Mouse (Mus musculus): ENCODE measurements at regions not wholly inside any gene's neighbourhood (a gene's known extent, or its start where the extent isn't known, plus 50 kb on each side); places are given as distances from the start of the nearest gene placed in this dataset.

GRCm38 (mm10) chr1:120667776-120668175 is 65.6 kb downstream of the En1 start:
- DNase-seq (ENCODE audit: low spot score): no peak
- no peak overlapping the region for H3K27ac ChIP-seq (ENCODE audit: low read depth)
- H3K36me3 ChIP-seq (ENCODE audit: control insufficient read depth, insufficient read depth, low read length): no peaks in the 10 kb centered on the region
- ATAC-seq (replicated peaks; ENCODE audit: low FRiP score, low TSS enrichment, low read depth): no peak
- WGBS: 83% methylated on average over 1 of the region's 1 CpGs
- H3K27me3 ChIP-seq (replicated peaks; ENCODE audit: control insufficient read depth, insufficient read depth, low read length): no peaks in the 10 kb centered on the region
- no peak overlapping the region for H3K9ac ChIP-seq (ENCODE audit: low read length)
- H3K4me2 ChIP-seq (ENCODE audit: low read length): no peak overlapping the region
- H3K9me3 ChIP-seq (ENCODE audit: control insufficient read depth, low read length): no peaks in the 10 kb centered on the region
- no peaks in the 10 kb centered on the region for H3K4me1 ChIP-seq (replicated peaks; ENCODE audit: control insufficient read depth, insufficient read depth, low read length)
- no peak overlapping the region for H3K4me3 ChIP-seq (ENCODE audit: low read depth, low read length)

GRCm38 (mm10) chr1:120683532-120684245 is 81.5 kb downstream of the En1 start:
- H3K9me3 ChIP-seq (ENCODE audit: control insufficient read depth, low read length): no peaks in the 10 kb centered on the region
- H3K4me1 ChIP-seq (replicated peaks; ENCODE audit: control insufficient read depth, insufficient read depth, low read length): no peaks in the 10 kb centered on the region
- H3K4me3 ChIP-seq (ENCODE audit: low read depth, low read length): no peak overlapping the region
- DNase-seq (ENCODE audit: low spot score) (no peak), ATAC-seq (replicated peaks; ENCODE audit: low FRiP score, low TSS enrichment, low read depth) (no peak)
- WGBS: 49% methylated on average over 12 of the region's 12 CpGs
- H3K4me2 ChIP-seq (ENCODE audit: low read length): no peak overlapping the region
- no peaks in the 10 kb centered on the region for H3K27me3 ChIP-seq (replicated peaks; ENCODE audit: control insufficient read depth, insufficient read depth, low read length)
- H3K9ac ChIP-seq (ENCODE audit: low read length): no peak overlapping the region
- no peak overlapping the region for H3K27ac ChIP-seq (ENCODE audit: low read depth)
- H3K36me3 ChIP-seq (ENCODE audit: control insufficient read depth, insufficient read depth, low read length): no peaks in the 10 kb centered on the region

DNA sequence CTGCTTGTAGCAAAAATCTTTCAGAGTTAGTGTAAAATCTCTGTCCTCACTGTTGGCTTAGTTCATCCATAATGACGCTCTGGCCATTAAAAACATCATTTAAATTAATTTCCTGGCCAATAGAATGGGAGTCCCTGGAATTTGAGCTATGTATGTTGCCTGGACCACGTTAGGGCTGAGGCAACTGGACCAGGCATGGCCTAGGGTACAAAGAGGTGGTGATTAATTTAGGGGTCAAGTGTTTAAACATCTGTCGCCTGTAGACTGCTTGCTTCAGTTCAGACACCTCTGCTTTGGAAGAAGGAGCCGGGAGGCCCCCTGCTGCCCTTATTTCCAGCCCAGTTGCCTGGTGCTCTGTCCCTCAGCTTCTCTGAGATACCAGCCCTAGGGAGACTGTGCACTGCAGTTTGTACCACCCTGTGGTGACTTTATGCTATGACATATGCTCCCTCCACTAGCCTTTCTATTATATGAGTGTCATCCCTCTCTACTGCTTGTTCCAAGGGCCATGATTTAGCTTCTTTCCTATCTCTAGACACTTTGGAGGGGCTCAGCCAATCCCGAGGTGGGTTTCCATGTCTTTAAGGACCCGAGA is 83.5 kb downstream of the En1 start:
- no peaks in the 10 kb centered on the region for H3K4me1 ChIP-seq (replicated peaks; ENCODE audit: control insufficient read depth, insufficient read depth, low read length)
- H3K9me3 ChIP-seq (ENCODE audit: control insufficient read depth, low read length): no peaks in the 10 kb centered on the region
- 45% methylated on average over 6 of the region's 6 CpGs for WGBS
- no peak overlapping the region for H3K4me3 ChIP-seq (ENCODE audit: low read depth, low read length)
- ATAC-seq (replicated peaks; ENCODE audit: low FRiP score, low TSS enrichment, low read depth): no peak
- H3K4me2 ChIP-seq (ENCODE audit: low read length): no peak overlapping the region
- no peak overlapping the region for H3K9ac ChIP-seq (ENCODE audit: low read length)
- no peak for DNase-seq (ENCODE audit: low spot score)
- no peaks in the 10 kb centered on the region for H3K36me3 ChIP-seq (ENCODE audit: control insufficient read depth, insufficient read depth, low read length)
- H3K27ac ChIP-seq (ENCODE audit: low read depth): no peak overlapping the region
- H3K27me3 ChIP-seq (replicated peaks; ENCODE audit: control insufficient read depth, insufficient read depth, low read length): no peaks in the 10 kb centered on the region

GRCm38 (mm10) chr1:120691571-120691970 is 89.4 kb downstream of the En1 start:
- Histone ChIP-seq H3K27ac (ENCODE audit: low read depth) (no peak overlapping the region), H3K4me1 (replicated peaks; ENCODE audit: control insufficient read depth, insufficient read depth, low read length) (no peaks in the 10 kb centered on the region), H3K4me2 (ENCODE audit: low read length) (no peak overlapping the region), H3K9ac (ENCODE audit: low read length) (no peak overlapping the region), H3K9me3 (ENCODE audit: control insufficient read depth, low read length) (0 out of 2 replicates have a peak, but pooled peaks cover 3% of the 10 kb centered on the region), H3K27me3 (replicated peaks; ENCODE audit: control insufficient read depth, insufficient read depth, low read length) (no peaks in the 10 kb centered on the region), H3K4me3 (ENCODE audit: low read depth, low read length) (no peak overlapping the region), H3K36me3 (ENCODE audit: control insufficient read depth, insufficient read depth, low read length) (no peaks in the 10 kb centered on the region)
- ATAC-seq (replicated peaks; ENCODE audit: low FRiP score, low TSS enrichment, low read depth) (no peak), DNase-seq (ENCODE audit: low spot score) (no peak)
- 79% methylated on average over 2 of the region's 2 CpGs for WGBS

DNA sequence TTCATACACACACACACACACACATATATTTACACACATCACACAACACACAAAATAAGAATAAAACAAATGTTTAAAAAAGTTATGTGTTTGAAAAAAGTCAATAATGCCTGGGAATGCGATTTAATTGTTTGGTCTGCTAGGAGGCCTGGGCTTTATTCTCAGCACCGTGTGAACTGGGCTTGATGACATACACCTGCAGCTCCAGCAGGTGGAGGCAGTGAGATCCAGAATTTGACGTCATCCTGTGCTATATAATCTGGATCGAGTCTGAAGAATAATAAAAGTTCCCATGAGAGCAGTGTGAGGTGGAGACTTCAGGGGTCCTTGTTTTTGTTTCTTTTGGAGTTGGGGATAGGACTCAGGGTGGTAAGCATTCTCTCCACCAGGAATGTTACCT is 96.0 kb downstream of the En1 start:
- DNase-seq (ENCODE audit: low spot score) (no peak), ATAC-seq (replicated peaks; ENCODE audit: low FRiP score, low TSS enrichment, low read depth) (no peak)
- Histone ChIP-seq H3K4me3 (ENCODE audit: low read depth, low read length) (no peak overlapping the region), H3K27ac (ENCODE audit: low read depth) (no peak overlapping the region), H3K4me2 (ENCODE audit: low read length) (no peak overlapping the region), H3K9me3 (ENCODE audit: control insufficient read depth, low read length) (0 out of 2 replicates have a peak, but pooled peaks cover 3% of the 10 kb centered on the region), H3K36me3 (ENCODE audit: control insufficient read depth, insufficient read depth, low read length) (no peaks in the 10 kb centered on the region), H3K27me3 (replicated peaks; ENCODE audit: control insufficient read depth, insufficient read depth, low read length) (no peaks in the 10 kb centered on the region), H3K9ac (ENCODE audit: low read length) (no peak overlapping the region), H3K4me1 (replicated peaks; ENCODE audit: control insufficient read depth, insufficient read depth, low read length) (no peaks in the 10 kb centered on the region)
- 78% methylated on average over 4 of the region's 4 CpGs for WGBS

DNA sequence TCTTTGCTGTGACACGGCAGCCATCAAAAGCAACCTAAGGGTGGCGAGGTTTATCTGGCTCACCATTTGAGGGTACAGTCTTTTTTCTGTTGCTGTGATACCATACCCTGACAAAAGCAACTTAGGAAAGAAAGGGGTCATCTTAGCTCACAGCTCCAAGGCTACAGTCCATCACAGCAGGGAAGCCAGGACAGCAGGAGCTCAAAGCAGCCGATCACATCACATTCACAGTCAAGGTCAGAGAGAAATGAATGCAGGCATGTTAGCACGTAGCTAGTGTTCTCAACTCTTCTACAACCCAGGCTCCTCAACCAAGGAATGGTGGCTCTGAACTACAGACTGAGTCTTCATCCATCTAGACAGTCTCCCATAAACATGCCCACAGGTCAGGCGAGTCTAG is 102.0 kb downstream of the En1 start:
- no peak overlapping the region for H3K4me3 ChIP-seq (ENCODE audit: low read depth, low read length)
- no peak overlapping the region for H3K27ac ChIP-seq (ENCODE audit: low read depth)
- ATAC-seq (replicated peaks; ENCODE audit: low FRiP score, low TSS enrichment, low read depth) (no peak), DNase-seq (ENCODE audit: low spot score) (no peak)
- H3K4me1 ChIP-seq (replicated peaks; ENCODE audit: control insufficient read depth, insufficient read depth, low read length): no peaks in the 10 kb centered on the region
- H3K9ac ChIP-seq (ENCODE audit: low read length): no peak overlapping the region
- WGBS: 69% methylated on average over 5 of the region's 5 CpGs
- no peaks in the 10 kb centered on the region for H3K9me3 ChIP-seq (ENCODE audit: control insufficient read depth, low read length)
- H3K4me2 ChIP-seq (ENCODE audit: low read length): no peak overlapping the region
- no peaks in the 10 kb centered on the region for H3K36me3 ChIP-seq (ENCODE audit: control insufficient read depth, insufficient read depth, low read length)
- H3K27me3 ChIP-seq (replicated peaks; ENCODE audit: control insufficient read depth, insufficient read depth, low read length): no peaks in the 10 kb centered on the region

DNA sequence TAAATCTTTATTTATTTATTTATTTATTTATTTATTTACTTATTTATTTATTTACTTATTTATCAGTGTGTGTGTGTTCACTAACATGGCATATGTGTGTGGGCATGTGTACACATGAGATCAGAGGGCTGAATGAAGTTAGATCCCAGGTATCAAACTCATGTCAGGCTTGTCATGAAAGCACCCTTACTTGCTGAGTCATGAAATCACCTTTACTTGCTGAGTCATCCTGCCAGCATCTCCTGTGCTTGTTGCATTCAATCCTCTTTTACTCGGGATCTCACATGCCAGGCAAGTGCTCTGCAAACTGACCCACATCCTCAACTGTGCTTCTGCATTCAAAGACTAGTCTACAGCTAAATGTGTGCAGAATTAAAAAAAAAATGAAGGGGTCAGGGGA is 103.8 kb downstream of the En1 start:
- ATAC-seq (replicated peaks; ENCODE audit: low FRiP score, low TSS enrichment, low read depth): no peak
- 64% methylated on average over 1 of the region's 1 CpGs for WGBS

DNA sequence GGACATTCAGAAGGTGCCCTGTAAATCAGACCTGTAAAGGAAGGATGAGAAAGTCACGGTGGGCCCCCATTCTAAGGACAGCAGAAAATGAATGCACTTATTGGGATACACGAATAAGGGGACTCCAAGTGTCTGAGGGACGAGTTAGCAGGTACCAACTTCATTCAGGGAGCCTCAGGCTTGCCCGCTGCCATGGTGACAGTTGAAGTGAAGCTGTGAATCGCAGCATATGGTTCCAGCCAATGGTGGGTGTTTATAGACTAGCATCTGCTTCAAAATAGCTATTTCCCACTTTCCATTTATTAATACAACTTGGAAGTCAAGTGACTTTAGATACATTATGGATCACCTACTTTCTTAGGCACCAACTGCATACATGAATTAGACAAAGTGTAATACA is 106.3 kb downstream of the En1 start:
- no peaks in the 10 kb centered on the region for H3K27me3 ChIP-seq (replicated peaks; ENCODE audit: control insufficient read depth, insufficient read depth, low read length)
- no peaks in the 10 kb centered on the region for H3K9me3 ChIP-seq (ENCODE audit: control insufficient read depth, low read length)
- H3K4me2 ChIP-seq (ENCODE audit: low read length): no peak overlapping the region
- no peak overlapping the region for H3K9ac ChIP-seq (ENCODE audit: low read length)
- WGBS: 75% methylated on average over 5 of the region's 5 CpGs
- no peaks in the 10 kb centered on the region for H3K4me1 ChIP-seq (replicated peaks; ENCODE audit: control insufficient read depth, insufficient read depth, low read length)
- no peak for ATAC-seq (replicated peaks; ENCODE audit: low FRiP score, low TSS enrichment, low read depth)
- H3K4me3 ChIP-seq (ENCODE audit: low read depth, low read length): no peak overlapping the region
- no peak for DNase-seq (ENCODE audit: low spot score)
- H3K27ac ChIP-seq (ENCODE audit: low read depth): no peak overlapping the region
- H3K36me3 ChIP-seq (ENCODE audit: control insufficient read depth, insufficient read depth, low read length): no peaks in the 10 kb centered on the region

More for the DNA sequence above, 103.8 kb downstream of the En1 start:
- no peak overlapping the region for H3K9ac ChIP-seq (ENCODE audit: low read length)
- H3K4me1 ChIP-seq (replicated peaks; ENCODE audit: control insufficient read depth, insufficient read depth, low read length): no peaks in the 10 kb centered on the region
- no peak overlapping the region for H3K27ac ChIP-seq (ENCODE audit: low read depth)
- H3K4me3 ChIP-seq (ENCODE audit: low read depth, low read length): no peak overlapping the region
- H3K4me2 ChIP-seq (ENCODE audit: low read length): no peak overlapping the region
- no peak for DNase-seq (ENCODE audit: low spot score)
- H3K27me3 ChIP-seq (replicated peaks; ENCODE audit: control insufficient read depth, insufficient read depth, low read length): no peaks in the 10 kb centered on the region
- H3K9me3 ChIP-seq (ENCODE audit: control insufficient read depth, low read length): no peaks in the 10 kb centered on the region
- no peaks in the 10 kb centered on the region for H3K36me3 ChIP-seq (ENCODE audit: control insufficient read depth, insufficient read depth, low read length)

All from intestine, embryonic 14.5 days (tissue).